Mouse (Mus musculus) C2C12 (cell line): ENCODE data around the gene Magi1.

ENCODE experiments used
- CTCF ChIP-seq: IDR thresholded peaks from one replicate; pipeline ENCODE4 v1.5.1; 2011; ENCODE audit not compliant: control insufficient read depth, insufficient read depth, insufficient read length
- MYOD1 ChIP-seq: IDR thresholded peaks from one replicate; pipeline ENCODE4 v1.6.1; 2011; ENCODE audit warnings: low read depth; ENCODE audit not compliant: control insufficient read depth, insufficient read length

- TF ChIP-seq CTCF: no peak
- no peak for TF ChIP-seq MYOD1
These were observed 478.2 kb downstream of the Magi1 start for GRCm38 (mm10) chr6:93805407-93805936.
